In genomic region chr4:82027447-82027881, GRCm38 (mm10) we compare ENCODE assay signal across 10 mouse cellular contexts.
DNase-seq lines count a peak whose midpoint lies in the region; ATAC-seq lines count a peak whose summit lies in the region.
"Had no signal": no experiment of that assay in that cellular context is flagged by ENCODE, and none has a peak within 500 bp of the region (broad histone marks: within the 10 kb centered on the region; RNA-seq: fewer than 3 reads in every experiment).

No protein-coding gene starts in this region.

- no peak for DNase-seq in heart, embryonic 10.5 days (ENCODE audit: low spot score)
- DNase-seq in heart, adult 8-10 months (ENCODE audit: low spot score), result no peak
- DNase-seq in midbrain, embryonic 11.5 days (ENCODE audit: low spot score, missing footprints), result peak; percentile 86
- no peak for DNase-seq in midbrain, embryonic 10.5 days (ENCODE audit: low spot score)
- DNase-seq in hindbrain, embryonic 14.5 days (ENCODE audit: low spot score), result no peak
- no peak for DNase-seq in urinary bladder, postnatal 14 days (ENCODE audit: low spot score)
- no peak for DNase-seq in right cerebral cortex, postnatal 36 days (ENCODE audit: low spot score in 2 of 2)
- DNase-seq: liver had no signal

- H3K9ac ChIP-seq in midbrain, embryonic 11.5 days (ENCODE audit: low read length), result no peak overlapping the region
- no peak overlapping the region for H3K9ac ChIP-seq in hindbrain, embryonic 14.5 days

- 66% methylated on average over 9 of the region's 9 CpGs for WGBS in heart, embryonic 10.5 days
- WGBS in midbrain, embryonic 11.5 days, result 53% methylated on average over 9 of the region's 9 CpGs
- WGBS in midbrain, embryonic 10.5 days, result 59% methylated on average over 9 of the region's 9 CpGs
- 48% methylated on average over 9 of the region's 9 CpGs for WGBS in hindbrain, embryonic 14.5 days

- peak overlapping the region; percentile 42; the same call in 1 of the 2 replicates for H3K27ac ChIP-seq in heart, embryonic 10.5 days
- H3K27ac ChIP-seq in midbrain, embryonic 11.5 days (ENCODE audit: low read depth, low read length), result no peak overlapping the region
- H3K27ac ChIP-seq in midbrain, embryonic 10.5 days (replicated peaks), result no peak overlapping the region
- no peak overlapping the region for H3K27ac ChIP-seq in hindbrain, embryonic 14.5 days

- no peak overlapping the region for H3K4me3 ChIP-seq in heart, embryonic 10.5 days
- H3K4me3 ChIP-seq in midbrain, embryonic 11.5 days (ENCODE audit: low read depth, low read length), result no peak overlapping the region
- H3K4me3 ChIP-seq in midbrain, embryonic 10.5 days, result no peak overlapping the region
- no peak overlapping the region for H3K4me3 ChIP-seq in hindbrain, embryonic 14.5 days (replicated peaks; ENCODE audit: low read length)
- H3K4me3 ChIP-seq: megakaryocyte, embryonic 14.5 days had no signal

- no peaks in the 10 kb centered on the region for H3K9me3 ChIP-seq in heart, embryonic 10.5 days
- H3K9me3 ChIP-seq in midbrain, embryonic 11.5 days (ENCODE audit: control insufficient read depth, low read length), result no peaks in the 10 kb centered on the region
- no peaks in the 10 kb centered on the region for H3K9me3 ChIP-seq in midbrain, embryonic 10.5 days (replicated peaks)
- peaks cover under 1% of the 10 kb centered on the region; the same call in 1 of the 2 replicates for H3K9me3 ChIP-seq in hindbrain, embryonic 14.5 days (ENCODE audit: control insufficient read depth, low read length)

- no peak overlapping the region for H3K4me2 ChIP-seq in midbrain, embryonic 11.5 days
- H3K4me2 ChIP-seq in hindbrain, embryonic 14.5 days (replicated peaks), result no peak overlapping the region

- no peaks in the 10 kb centered on the region for H3K27me3 ChIP-seq in heart, embryonic 10.5 days (ENCODE audit: insufficient read depth, poor library complexity, severe bottlenecking)
- H3K27me3 ChIP-seq in midbrain, embryonic 11.5 days (ENCODE audit: control insufficient read depth, insufficient read depth, low read length), result no peaks in the 10 kb centered on the region
- H3K27me3 ChIP-seq in midbrain, embryonic 10.5 days (ENCODE audit: low read depth, poor library complexity, severe bottlenecking), result no peaks in the 10 kb centered on the region
- no peaks in the 10 kb centered on the region for H3K27me3 ChIP-seq in hindbrain, embryonic 14.5 days (ENCODE audit: control insufficient read depth, insufficient read depth, low read length)
- H3K27me3 ChIP-seq: megakaryocyte, embryonic 14.5 days had no signal

- ATAC-seq in midbrain, embryonic 11.5 days (ENCODE audit: low FRiP score), result peak; percentile 72
- peak; percentile 43; the same call in 1 of the 2 replicates for ATAC-seq in hindbrain, embryonic 14.5 days (ENCODE audit: low FRiP score)
- ATAC-seq in megakaryocyte progenitor cell, adult 5-6 weeks (replicated peaks; ENCODE audit: poor library complexity), result no peak

- no peaks in the 10 kb centered on the region for H3K36me3 ChIP-seq in heart, embryonic 10.5 days
- H3K36me3 ChIP-seq in midbrain, embryonic 11.5 days (ENCODE audit: control insufficient read depth, insufficient read depth, low read length), result no peaks in the 10 kb centered on the region
- no peaks in the 10 kb centered on the region for H3K36me3 ChIP-seq in midbrain, embryonic 10.5 days
- H3K36me3 ChIP-seq in hindbrain, embryonic 14.5 days (replicated peaks; ENCODE audit: control insufficient read depth, insufficient read depth), result no peaks in the 10 kb centered on the region

- H3K4me1 ChIP-seq in heart, embryonic 10.5 days, result peaks cover 34% of the 10 kb centered on the region
- peaks cover 4% of the 10 kb centered on the region; the same call in 1 of the 2 replicates for H3K4me1 ChIP-seq in midbrain, embryonic 11.5 days (ENCODE audit: control insufficient read depth, insufficient read depth, low read length)
- H3K4me1 ChIP-seq in midbrain, embryonic 10.5 days, result peaks cover 19% of the 10 kb centered on the region
- H3K4me1 ChIP-seq in hindbrain, embryonic 14.5 days (replicated peaks; ENCODE audit: control insufficient read depth, insufficient read depth, low read length), result no peaks in the 10 kb centered on the region
- H3K4me1 ChIP-seq: megakaryocyte, embryonic 14.5 days had no signal
